Mouse (Mus musculus) small intestine, adult 2 months (tissue): ENCODE data around the gene March6. TPM values are rescaled to one million over a fixed set of nuclear protein-coding genes. Genes with fewer than 3 reads are reported as not detected.

Experiments used
- H3K27ac ChIP-seq: fragments of 200-500 bp; 2 replicates; pipeline ENCODE4 v1.5.1; 2012; ENCODE audit warnings: low read depth, low read length, control low read depth, inconsistent platforms; ENCODE audit not compliant: insufficient read depth
- H3K27me3 ChIP-seq: fragments of 200-500 bp; 2 replicates; pipeline ENCODE4 v1.6.1; 2012; ENCODE audit warnings: mild to moderate bottlenecking, moderate library complexity, low read length, inconsistent platforms; ENCODE audit not compliant: control insufficient read depth, insufficient read depth
- H3K36me3 ChIP-seq: fragments of 200-500 bp; 2 replicates; pipeline ENCODE4 v1.6.1; 2012; ENCODE audit warnings: mild to moderate bottlenecking, low read length, control low read depth, inconsistent platforms; ENCODE audit not compliant: control insufficient read depth, insufficient read depth
- H3K4me1 ChIP-seq: fragments of 200-500 bp; 2 replicates; pipeline ENCODE4 v1.6.1; 2012; ENCODE audit warnings: low read length, inconsistent platforms, mixed read lengths; ENCODE audit not compliant: control insufficient read depth, insufficient read depth, insufficient read length
- H3K4me3 ChIP-seq: fragments of 200-500 bp; 2 replicates; pipeline ENCODE4 v1.5.1; 2012; ENCODE audit warnings: low read depth, mild to moderate bottlenecking, control low read depth, inconsistent platforms, low read length, moderate library complexity
- CTCF ChIP-seq: fragments of 200-500 bp; IDR thresholded peaks from 2 replicates; pipeline ENCODE4 v1.5.1; 2012; ENCODE audit warnings: low read depth, mild to moderate bottlenecking, control low read depth, inconsistent platforms, low read length, moderate library complexity, mixed read lengths; ENCODE audit not compliant: insufficient replicate concordance, insufficient read length; ENCODE audit errors: extremely low read depth
- POLR2A ChIP-seq: fragments of 200-500 bp; IDR thresholded peaks from 2 replicates; pipeline ENCODE4 v1.6.1; 2012; ENCODE audit warnings: low read depth, mild to moderate bottlenecking, control low read depth, inconsistent platforms, low read length, moderate library complexity
- WGBS: fragments of 180-500 bp; shearing (Covaris S2); methylation state at CpG from one replicate; pipeline ENCODE4 v1.1.7; 2018; 5-methylcytosine and 5-hydroxymethylcytosine counted together
- polyA plus RNA-seq: library from polyadenylated mRNA; depleted of rRNA; stranded (reverse); fragments of >200 nt; gene quantifications from 2 replicates; pipeline ENCODE4 v1.2.3, GENCODE M21; 2012

March6 gene
- polyA plus RNA-seq, 1 experiment, result 18.1 TPM

DNA sequence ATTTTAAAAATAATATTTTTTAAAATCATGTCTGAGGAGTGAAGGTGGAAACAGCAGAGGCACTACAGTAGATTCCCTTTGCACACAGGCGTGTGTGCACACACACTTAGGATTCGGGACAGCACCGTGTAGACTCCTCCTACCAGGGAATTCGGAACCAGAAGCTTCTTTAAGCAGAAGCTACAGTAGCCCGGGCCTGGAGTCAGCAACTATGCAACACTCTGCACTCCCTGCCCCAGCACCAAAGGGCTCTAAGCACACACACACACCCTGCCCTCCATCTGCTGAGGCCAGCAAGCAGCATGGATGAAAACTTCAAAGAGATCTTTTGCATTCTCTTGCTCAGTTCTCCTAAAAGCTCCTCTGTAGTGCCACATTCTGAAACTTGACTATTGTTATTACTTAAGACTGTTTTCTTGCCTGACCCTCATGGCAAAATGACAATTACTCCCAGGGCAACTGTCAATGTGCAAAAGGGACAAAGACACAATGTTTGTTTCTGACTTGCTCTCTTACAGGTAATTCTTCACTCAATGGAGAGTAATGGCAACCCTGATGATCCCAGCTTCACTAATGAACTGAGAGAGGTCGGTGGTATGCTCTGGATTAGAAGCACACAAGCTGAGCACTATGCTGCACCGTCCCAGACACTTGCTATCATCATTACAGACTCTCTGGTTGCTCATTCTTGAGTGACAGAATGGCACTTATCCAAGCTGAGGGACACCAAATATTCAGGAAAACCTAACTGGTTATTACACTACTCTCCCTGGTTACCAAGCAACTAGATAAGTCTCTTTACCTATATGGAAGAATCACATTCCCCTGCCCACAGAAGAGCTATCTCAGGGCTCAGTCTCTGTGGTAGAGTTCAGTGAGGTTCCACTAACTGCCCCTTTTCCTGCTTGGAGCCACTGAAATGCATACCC lies 20.1 kb downstream of the March6 start:
- Histone ChIP-seq H3K27ac (no peak overlapping the region), H3K4me1 (no peaks in the 10 kb centered on the region), H3K27me3 (no peaks in the 10 kb centered on the region), H3K36me3 (peaks cover 2% of the 10 kb centered on the region), H3K4me3 (no peak overlapping the region)
- no peak for TF ChIP-seq CTCF
- 48% methylated on average over 7 of the region's 7 CpGs for WGBS

DNA sequence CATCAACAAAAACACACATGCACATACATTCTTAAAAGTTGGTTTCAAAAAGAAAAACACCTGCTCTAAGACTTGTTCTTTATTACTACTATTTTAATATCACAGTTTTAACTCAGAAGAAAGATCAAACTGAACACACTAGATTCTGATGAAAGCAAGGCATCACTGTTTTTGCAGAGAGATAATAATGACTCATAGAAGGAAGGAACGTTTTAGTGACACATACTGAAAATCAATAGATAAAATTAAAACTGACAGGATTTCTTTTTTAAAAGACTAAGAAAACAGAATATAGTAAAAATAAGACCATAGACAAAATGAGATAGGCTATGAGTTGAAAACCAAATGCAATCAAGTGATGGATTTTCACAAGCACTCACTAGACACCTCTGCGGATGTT lies 25.8 kb downstream of the March6 start:
- peaks cover 14% of the 10 kb centered on the region for H3K36me3 ChIP-seq
- TF ChIP-seq CTCF (no peak), POLR2A (no peak)
- WGBS, result 61% methylated on average over 2 of the region's 2 CpGs
- H3K4me1 ChIP-seq, result no peaks in the 10 kb centered on the region
- no peak overlapping the region for H3K27ac ChIP-seq
- H3K4me3 ChIP-seq, result no peak overlapping the region
- H3K27me3 ChIP-seq, result no peaks in the 10 kb centered on the region

DNA sequence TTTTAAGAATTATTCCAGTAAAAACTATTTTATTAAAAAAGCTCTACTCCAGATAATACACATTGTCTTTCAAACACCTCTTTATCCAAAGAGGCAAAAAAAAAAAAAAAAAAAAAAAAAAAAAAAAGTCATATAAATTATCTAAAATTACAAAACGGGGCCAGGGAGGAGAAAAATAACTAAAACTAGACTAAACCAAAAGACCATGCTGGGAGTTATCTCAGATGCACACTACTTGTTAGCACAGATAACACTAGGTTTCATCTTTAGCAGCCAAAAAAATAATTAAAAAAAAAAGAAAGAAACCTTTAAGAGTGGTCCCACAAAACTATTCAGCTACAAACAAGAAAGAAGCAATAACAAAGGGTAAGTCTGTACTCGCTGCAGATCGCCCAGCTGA lies 27.4 kb downstream of the March6 start:
- Histone ChIP-seq H3K27ac (no peak overlapping the region), H3K4me3 (no peak overlapping the region), H3K27me3 (no peaks in the 10 kb centered on the region), H3K4me1 (no peaks in the 10 kb centered on the region), H3K36me3 (peaks cover 16% of the 10 kb centered on the region)
- TF ChIP-seq CTCF (no peak), POLR2A (no peak)
- WGBS, result 85% methylated on average over 3 of the region's 3 CpGs

DNA sequence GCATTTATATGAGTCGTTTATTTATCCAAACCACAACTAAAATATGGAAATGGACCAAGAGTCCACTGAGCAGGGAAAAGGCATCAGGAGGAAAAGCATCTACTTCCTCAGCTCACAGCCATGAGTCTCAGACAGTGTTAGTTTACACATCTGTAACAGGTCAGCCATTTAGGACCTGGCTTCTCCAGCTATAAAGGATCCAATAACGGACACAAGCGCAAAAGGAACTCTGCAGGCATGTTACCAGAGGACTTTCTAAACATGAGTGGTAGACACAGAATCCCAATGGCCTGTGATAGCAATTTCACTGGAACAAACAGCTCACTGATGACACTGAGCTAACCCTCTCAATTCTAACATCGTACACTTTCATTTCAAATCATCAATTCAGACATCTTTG lies 27.9 kb downstream of the March6 start:
- H3K36me3 ChIP-seq, result peaks cover 20% of the 10 kb centered on the region
- 95% methylated on average over 4 of the region's 4 CpGs for WGBS
- no peak overlapping the region for H3K4me3 ChIP-seq
- H3K4me1 ChIP-seq, result no peaks in the 10 kb centered on the region
- TF ChIP-seq POLR2A, result no peak
- TF ChIP-seq CTCF, result no peak
- H3K27me3 ChIP-seq, result no peaks in the 10 kb centered on the region
- H3K27ac ChIP-seq, result no peak overlapping the region

DNA sequence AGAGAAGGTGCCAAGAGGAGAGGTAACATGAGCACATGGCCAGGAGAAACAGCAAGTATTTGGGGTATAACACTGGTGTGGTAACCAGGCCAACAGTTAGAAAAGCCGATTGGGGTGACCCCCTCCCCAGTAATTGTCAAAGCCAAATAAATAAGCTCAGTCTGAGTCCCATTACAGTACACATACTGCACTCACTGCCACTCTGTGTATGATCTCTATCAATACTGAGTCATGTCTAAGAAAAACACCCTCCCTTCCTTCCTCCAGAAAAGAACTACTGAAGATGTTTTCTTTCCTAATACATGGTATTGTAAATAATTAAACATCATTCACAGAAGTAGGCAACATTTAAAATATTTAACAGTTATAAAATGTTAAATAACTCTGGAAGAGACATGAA lies 28.5 kb downstream of the March6 start:
- no peak overlapping the region for H3K27ac ChIP-seq
- H3K27me3 ChIP-seq, result no peaks in the 10 kb centered on the region
- TF ChIP-seq CTCF (no peak), POLR2A (no peak)
- no peak overlapping the region for H3K4me3 ChIP-seq
- 94% methylated on average over 1 of the region's 1 CpGs for WGBS
- peaks cover 25% of the 10 kb centered on the region for H3K36me3 ChIP-seq
- no peaks in the 10 kb centered on the region for H3K4me1 ChIP-seq

DNA sequence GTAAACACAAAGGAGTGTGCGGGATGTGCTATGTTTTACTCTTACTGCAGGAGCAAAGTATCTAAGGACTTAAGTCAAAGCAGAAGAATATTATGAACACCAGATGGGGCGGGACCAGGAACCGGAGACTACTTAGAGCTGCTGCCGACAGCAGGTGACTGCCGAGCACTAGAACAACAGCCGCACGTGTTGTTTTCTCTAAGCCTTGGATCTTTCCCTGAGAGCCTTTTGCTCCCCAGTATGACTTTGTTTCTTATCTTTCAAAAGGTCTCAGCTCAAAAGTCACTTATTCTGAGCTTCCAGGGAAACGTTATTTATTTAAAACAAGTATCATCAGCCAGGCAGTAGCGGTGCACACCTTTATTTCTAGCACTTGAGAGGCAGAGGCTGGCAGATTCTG lies 36.0 kb downstream of the March6 start:
- no peaks in the 10 kb centered on the region for H3K27me3 ChIP-seq
- no peaks in the 10 kb centered on the region for H3K4me1 ChIP-seq
- TF ChIP-seq POLR2A (no peak), CTCF (no peak)
- H3K4me3 ChIP-seq, result no peak overlapping the region
- peaks cover 50% of the 10 kb centered on the region for H3K36me3 ChIP-seq
- 90% methylated on average over 9 of the region's 9 CpGs for WGBS
- no peak overlapping the region for H3K27ac ChIP-seq

DNA sequence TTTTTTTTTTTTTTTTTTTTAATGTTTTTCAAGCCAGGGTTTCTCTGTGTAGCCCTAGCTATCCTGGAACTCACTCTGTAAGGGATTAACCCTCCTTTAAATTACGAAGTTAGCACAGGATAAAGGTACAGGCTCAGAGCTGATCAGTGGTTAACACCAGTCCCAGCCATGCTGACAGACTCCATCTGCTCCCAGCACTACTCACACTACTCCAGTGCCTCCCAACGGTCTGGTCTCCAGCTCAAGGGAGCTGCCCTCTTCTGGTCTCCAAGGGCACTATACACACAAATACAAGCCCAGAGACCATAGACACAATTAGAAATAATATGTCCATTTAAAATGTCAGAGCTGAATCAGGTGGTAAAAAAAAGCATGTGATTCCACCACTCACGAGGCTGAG lies 36.5 kb downstream of the March6 start:
- WGBS, result 80% methylated on average over 3 of the region's 3 CpGs
- H3K4me1 ChIP-seq, result no peaks in the 10 kb centered on the region
- H3K27me3 ChIP-seq, result no peaks in the 10 kb centered on the region
- H3K4me3 ChIP-seq, result no peak overlapping the region
- H3K27ac ChIP-seq, result no peak overlapping the region
- peaks cover 54% of the 10 kb centered on the region for H3K36me3 ChIP-seq
- TF ChIP-seq POLR2A (no peak), CTCF (no peak)
